Mouse (Mus musculus) C2C12 (cell line): Measurements from ENCODE around the gene Pitpna. TPM values are rescaled to one million over a fixed set of nuclear protein-coding genes. Genes with fewer than 3 reads are reported as not detected.
"Not testable (repeated sequence)": the region's sequence is repeated elsewhere in the genome, so short reads cannot be mapped to it uniquely, and the experiment has no call there.

Experiments used
- H3K27me3 ChIP-seq: one replicate; pipeline ENCODE4 v1.6.1; 2011; ENCODE audit not compliant: control insufficient read depth, insufficient read depth, insufficient read length
- H3K36me3 ChIP-seq: one replicate; pipeline ENCODE4 v1.6.1; 2011; ENCODE audit not compliant: control insufficient read depth, insufficient read depth
- H3K4me3 ChIP-seq: one replicate; pipeline ENCODE4 v1.5.1; 2011; ENCODE audit warnings: mild to moderate bottlenecking, control low read depth; ENCODE audit not compliant: poor library complexity, insufficient read depth, severe bottlenecking
- H3K79me2 ChIP-seq: one replicate; pipeline ENCODE4 v1.6.1; 2011; ENCODE audit not compliant: control insufficient read depth, insufficient read depth
- H3K79me3 ChIP-seq: one replicate; pipeline ENCODE4 v1.6.1; 2011; ENCODE audit warnings: low read depth, control low read depth
- H3ac ChIP-seq: one replicate; pipeline ENCODE3; 2011; ENCODE audit warnings: low read depth; ENCODE audit not compliant: control insufficient read depth, insufficient read length
- CEBPB ChIP-seq: IDR thresholded peaks from one replicate; pipeline ENCODE4 v1.6.1; 2011; ENCODE audit warnings: low read depth, mild to moderate bottlenecking, control low read depth, moderate library complexity
- CTCF ChIP-seq: IDR thresholded peaks from one replicate; pipeline ENCODE4 v1.5.1; 2011; ENCODE audit not compliant: control insufficient read depth, insufficient read depth, insufficient read length
- FOSL1 ChIP-seq: IDR thresholded peaks from one replicate; pipeline ENCODE4 v1.8.0; 2011; ENCODE audit warnings: mild to moderate bottlenecking, low read length; ENCODE audit not compliant: poor library complexity, insufficient read depth, severe bottlenecking
- MAX ChIP-seq: IDR thresholded peaks from one replicate; pipeline ENCODE4 v1.6.1; 2011; ENCODE audit warnings: mild to moderate bottlenecking, control low read depth
- MYOD1 ChIP-seq: IDR thresholded peaks from one replicate; pipeline ENCODE4 v1.6.1; 2011; ENCODE audit warnings: low read depth; ENCODE audit not compliant: control insufficient read depth, insufficient read length
- MYOG ChIP-seq: IDR thresholded peaks from one replicate; pipeline ENCODE4 v1.6.1; 2011; ENCODE audit not compliant: control insufficient read depth, insufficient read length; ENCODE audit errors: extremely low read depth
- USF1 ChIP-seq: IDR thresholded peaks from one replicate; pipeline ENCODE4 v1.6.1; 2011; ENCODE audit warnings: low read depth, mild to moderate bottlenecking, control low read depth, moderate library complexity
- polyA plus RNA-seq: library from polyadenylated mRNA; unstranded; fragments of >200 nt; fragmentation: generic; extraction: Trizol; gene quantifications from one replicate; pipeline ENCODE4 v1.2.1, GENCODE M21; 2012; ENCODE audit warnings: missing spikeins

Gene Pitpna
- polyA plus RNA-seq, 1 experiment: 118 TPM

DNA sequence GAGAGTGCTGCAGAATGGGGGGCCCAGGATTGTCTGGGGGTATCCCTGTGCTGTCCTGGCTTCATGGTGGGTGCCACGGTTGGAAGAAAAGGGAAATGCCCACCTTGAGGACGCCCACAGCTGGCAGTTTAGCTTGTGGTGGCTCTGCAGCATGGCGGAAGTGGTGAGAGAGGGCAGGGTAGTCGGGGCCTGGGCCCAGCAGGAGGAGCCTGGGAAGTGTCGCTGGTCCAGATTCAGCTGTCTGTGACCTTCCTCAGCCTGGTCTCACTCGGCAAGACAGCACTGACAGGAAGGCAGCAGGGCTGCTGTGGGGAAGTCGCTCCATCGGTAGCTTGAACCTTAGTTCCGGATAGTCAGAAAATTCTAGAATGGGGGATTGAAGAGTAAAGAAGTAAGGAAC is 6.5 kb downstream of the Pitpna start:
- Histone ChIP-seq H3K79me2 (peaks cover 74% of the 10 kb centered on the region), H3K36me3 (peaks cover 82% of the 10 kb centered on the region), H3K27me3 (no peaks in the 10 kb centered on the region), H3K4me3 (no peak overlapping the region), H3K79me3 (peaks cover 29% of the 10 kb centered on the region), H3ac (no peak overlapping the region)
- no peak for TF ChIP-seq USF1
- TF ChIP-seq CTCF: no peak
- no peak for TF ChIP-seq CEBPB

DNA sequence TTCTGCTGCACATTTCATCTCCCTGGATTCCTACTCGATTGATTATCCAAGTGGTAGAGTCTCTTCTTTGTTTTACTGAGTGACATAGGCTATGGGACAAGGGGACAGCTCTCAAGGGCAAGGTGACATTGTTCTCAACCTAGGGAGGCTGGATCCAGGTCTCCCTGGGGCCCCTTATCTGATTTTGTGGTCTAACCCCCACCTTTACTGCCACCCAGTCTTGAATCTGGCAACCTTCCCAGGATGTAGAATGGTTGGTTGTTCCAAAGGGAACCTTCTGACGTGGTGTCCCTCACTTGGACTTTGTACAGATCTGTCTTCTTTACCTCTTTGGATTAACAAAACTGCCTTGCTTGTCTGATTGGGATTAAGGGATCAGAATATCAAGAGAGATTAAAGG is 7.5 kb downstream of the Pitpna start:
- Histone ChIP-seq H3K27me3 (no peaks in the 10 kb centered on the region), H3K79me2 (peaks cover 65% of the 10 kb centered on the region), H3K79me3 (peaks cover 20% of the 10 kb centered on the region), H3K36me3 (peaks cover 80% of the 10 kb centered on the region), H3ac (no peak overlapping the region), H3K4me3 (no peak overlapping the region)
- no peak for TF ChIP-seq CEBPB
- no peak for TF ChIP-seq MAX
- no peak for TF ChIP-seq FOSL1
- TF ChIP-seq USF1: no peak
- TF ChIP-seq MYOG: no peak
- no peak for TF ChIP-seq CTCF
- TF ChIP-seq MYOD1: no peak

DNA sequence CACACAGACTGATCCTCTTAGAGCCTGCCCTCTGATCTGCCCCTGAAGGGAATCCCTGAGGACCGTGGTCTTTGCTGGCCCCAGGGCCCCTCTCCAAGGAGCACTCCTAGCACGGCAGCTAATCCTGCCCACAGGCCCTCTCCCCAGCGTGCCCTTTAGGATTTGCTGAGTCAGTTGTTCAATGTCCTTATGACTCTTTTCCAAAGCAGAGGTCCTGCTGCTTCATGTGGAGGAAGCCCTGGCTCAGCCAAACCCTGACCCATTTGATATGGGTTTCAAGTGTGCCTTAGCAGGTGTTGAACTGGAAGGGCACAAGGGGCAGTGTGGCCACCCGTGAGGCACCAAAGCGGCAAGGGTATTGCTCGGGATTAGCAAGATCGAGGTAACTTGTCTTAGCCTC is 7.9 kb downstream of the Pitpna start:
- no peak for TF ChIP-seq MYOD1
- no peak for TF ChIP-seq USF1
- Histone ChIP-seq H3K27me3 (no peaks in the 10 kb centered on the region), H3K79me2 (peaks cover 60% of the 10 kb centered on the region), H3K79me3 (peaks cover 16% of the 10 kb centered on the region), H3ac (no peak overlapping the region), H3K36me3 (peaks cover 80% of the 10 kb centered on the region), H3K4me3 (no peak overlapping the region)

DNA sequence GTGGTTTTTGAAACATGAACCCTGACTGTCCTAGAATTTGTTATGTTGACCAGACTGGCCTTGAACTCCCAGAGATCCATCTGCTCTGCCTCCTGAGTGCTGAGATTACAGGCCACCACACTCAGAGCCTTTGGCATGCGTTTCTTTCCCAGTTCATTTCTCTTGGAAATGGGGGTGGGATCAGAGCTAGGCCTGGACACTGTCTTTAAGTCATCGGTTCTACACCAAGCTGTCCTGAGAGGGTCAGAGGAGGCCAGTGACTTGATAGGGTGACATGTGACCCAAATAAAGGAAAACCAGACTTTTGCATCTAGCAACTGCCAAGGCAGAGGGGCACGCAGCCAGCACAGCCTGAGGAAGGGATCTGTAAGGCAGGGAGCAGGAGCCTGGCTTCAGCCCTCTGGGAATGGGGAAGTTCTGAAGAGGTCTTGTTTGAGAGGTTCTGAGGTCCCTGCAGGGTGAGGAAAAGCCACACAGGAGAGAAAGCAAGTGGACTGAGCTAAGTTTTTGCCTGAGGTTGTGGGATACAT is 8.9 kb downstream of the Pitpna start:
- Histone ChIP-seq H3K79me2 (peaks cover 51% of the 10 kb centered on the region), H3K4me3 (no peak overlapping the region), H3ac (no peak overlapping the region), H3K36me3 (peaks cover 86% of the 10 kb centered on the region), H3K79me3 (peaks cover 7% of the 10 kb centered on the region), H3K27me3 (no peaks in the 10 kb centered on the region)
- TF ChIP-seq CTCF: no peak
- TF ChIP-seq USF1: no peak

DNA sequence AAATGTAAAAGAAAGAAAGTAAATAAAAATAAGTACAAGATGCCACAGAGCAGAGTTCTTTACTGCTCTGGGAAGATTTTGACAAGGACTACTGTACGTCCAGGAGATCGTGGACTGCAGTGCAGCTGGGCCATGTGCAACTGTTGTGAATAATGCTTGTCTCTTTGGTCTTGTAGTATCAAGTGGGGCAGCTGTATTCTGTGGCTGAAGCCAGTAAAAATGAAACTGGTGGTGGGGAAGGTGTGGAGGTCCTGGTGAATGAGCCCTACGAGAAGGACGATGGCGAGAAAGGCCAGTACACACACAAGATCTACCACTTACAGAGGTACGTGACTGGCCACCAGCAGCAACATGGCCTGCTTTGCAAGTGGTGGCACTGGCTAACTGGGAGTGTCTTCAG is 10.1 kb downstream of the Pitpna start:
- Histone ChIP-seq H3K79me3 (peaks cover 5% of the 10 kb centered on the region), H3K4me3 (no peak overlapping the region), H3K27me3 (no peaks in the 10 kb centered on the region), H3K79me2 (peaks cover 41% of the 10 kb centered on the region), H3K36me3 (peaks cover 91% of the 10 kb centered on the region), H3ac (no peak overlapping the region)
- TF ChIP-seq FOSL1 (no peak), USF1 (no peak), CEBPB (no peak), CTCF (no peak), MAX (no peak), MYOG (no peak), MYOD1 (no peak)

DNA sequence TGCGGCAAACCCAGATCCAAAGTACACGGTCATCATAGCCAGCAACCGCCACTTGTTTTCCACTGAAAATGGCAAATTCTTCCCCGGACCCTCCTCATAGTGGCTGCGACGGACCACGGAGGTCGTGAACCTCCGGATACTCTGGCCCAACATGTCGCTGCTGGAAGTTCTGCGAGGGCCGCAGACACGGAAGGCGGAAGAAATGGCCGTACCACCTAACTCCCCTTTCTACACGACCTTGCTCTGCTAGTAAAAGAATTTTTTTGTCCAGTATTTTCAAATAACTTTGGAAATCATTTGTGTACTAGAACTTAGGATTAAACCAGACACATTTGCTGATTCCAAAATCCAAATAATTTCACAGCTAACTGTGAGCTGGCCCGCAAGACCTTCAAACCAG is 11.9 kb downstream of the Pitpna start:
- Histone ChIP-seq H3K36me3 (peaks cover 90% of the 10 kb centered on the region), H3K79me2 (peaks cover 23% of the 10 kb centered on the region)
- H3K79me3 ChIP-seq, H3ac ChIP-seq, H3K27me3 ChIP-seq, H3K4me3 ChIP-seq: not testable (repeated sequence)

DNA sequence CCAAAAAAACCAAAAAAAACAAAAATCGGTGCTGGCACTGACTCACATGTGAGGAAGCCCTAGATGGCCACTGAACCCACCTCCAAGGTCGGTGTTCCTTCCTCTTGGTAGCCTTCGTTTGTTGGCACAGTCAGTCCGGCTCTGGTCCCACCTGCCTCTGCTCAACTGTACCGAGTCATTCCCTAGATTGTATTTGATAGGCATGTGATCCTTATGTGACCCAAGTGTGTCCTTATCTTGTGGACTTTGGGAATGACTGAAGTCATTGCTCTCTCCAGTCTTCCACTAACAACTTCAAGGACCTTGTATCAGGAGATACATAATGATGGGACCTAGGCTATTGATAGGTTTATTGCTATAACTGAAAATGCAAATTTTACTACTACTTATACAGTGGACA is 16.9 kb downstream of the Pitpna start:
- peaks cover 80% of the 10 kb centered on the region for H3K36me3 ChIP-seq

More for the DNA sequence above, 16.9 kb downstream of the Pitpna start:
- Histone ChIP-seq H3K27me3 (no peaks in the 10 kb centered on the region), H3ac (no peak overlapping the region), H3K79me3 (peaks cover 1% of the 10 kb centered on the region), H3K4me3 (no peak overlapping the region), H3K79me2 (no peaks in the 10 kb centered on the region)
- TF ChIP-seq FOSL1 (no peak), MYOD1 (no peak), USF1 (no peak), CEBPB (no peak), MYOG (no peak), CTCF (no peak), MAX (no peak)
